Mouse (Mus musculus): Measurements from ENCODE around the gene Gm37240.

DNA sequence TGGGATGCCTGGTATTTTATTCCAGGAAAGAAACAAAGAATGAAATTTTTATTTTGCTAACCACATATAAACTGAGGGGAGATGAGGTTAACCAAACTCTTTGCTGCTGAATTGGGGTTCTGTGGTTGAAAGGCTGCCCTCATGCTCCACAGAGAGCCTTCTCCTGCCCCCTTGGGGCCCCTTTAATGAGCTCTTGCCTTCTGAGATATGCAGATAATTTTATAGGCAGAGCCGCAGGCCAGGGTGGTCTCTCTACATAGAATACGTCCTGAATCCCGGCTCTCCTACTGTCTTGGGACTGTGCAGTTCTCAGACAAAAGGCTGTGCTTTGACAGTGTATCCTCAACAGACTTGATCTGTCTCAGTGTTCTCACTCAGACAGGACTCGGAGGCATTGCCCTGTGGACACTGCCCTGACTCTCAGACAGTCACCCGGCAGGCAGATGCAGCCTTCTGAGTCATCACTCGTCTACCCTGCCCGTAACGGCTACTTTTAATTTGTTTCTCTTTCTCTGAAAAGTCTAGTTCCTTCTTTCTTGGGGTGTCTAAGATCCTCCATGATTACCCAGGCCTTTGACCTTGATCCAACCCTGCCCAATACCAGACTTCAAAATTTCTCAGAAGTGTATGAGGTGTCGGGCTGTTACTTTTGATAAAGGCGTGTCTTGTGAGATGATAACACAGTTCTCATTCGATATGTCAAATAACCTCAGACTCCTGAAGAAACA lies 1184.1 kb downstream of the Gm37240 start:
- TF ChIP-seq CTCF (IDR thresholded peaks at IDR 0.05; ENCODE audit: insufficient read depth, low read depth, low read length) = no peak
- TF ChIP-seq POLR2A (IDR thresholded peaks at IDR 0.05; ENCODE audit: insufficient read depth, low read depth, low read length) = no peak

All from olfactory bulb, adult 2 months (tissue).